Mouse (Mus musculus) forebrain, embryonic 16.5 days (tissue): ENCODE measurements around the gene Lce1l. TPM values are rescaled to one million over a fixed set of nuclear protein-coding genes. Genes with fewer than 3 reads are reported as not detected.

ENCODE experiments used
- polyA plus RNA-seq: library from polyadenylated mRNA; unstranded; fragments of >200 nt; fragmentation: Nextera tagmentation; extraction: Ambion mirVana; gene quantifications from 2 replicates; pipeline ENCODE4 v1.2.1, GENCODE M21; 2015

Lce1l gene
- polyA plus RNA-seq, 1 experiment from 2014 or later = not detected

Other genes starting within 250 kb of the Lce1l start
- not detected in 2 replicates for gene 2210017I01Rik, start 243.8 kb downstream of the Lce1l start, polyA plus RNA-seq
- gene Lce6a, start 229.6 kb downstream of the Lce1l start, polyA plus RNA-seq = not detected in 2 replicates
- gene Lce1a1, start 203.0 kb downstream of the Lce1l start, polyA plus RNA-seq = not detected in 2 replicates
- gene Lce1b, start 194.4 kb downstream of the Lce1l start, polyA plus RNA-seq = not detected in 2 replicates
- gene Lce1a2, start 181.0 kb downstream of the Lce1l start, polyA plus RNA-seq = not detected in 2 replicates
- not detected in 2 replicates for gene Lce1c, start 172.0 kb downstream of the Lce1l start, polyA plus RNA-seq
- not detected in 2 replicates for gene Lce1d, start 164.1 kb downstream of the Lce1l start, polyA plus RNA-seq
- not detected in 2 replicates for gene Lce1e, start 142.2 kb downstream of the Lce1l start, polyA plus RNA-seq
- gene Lce1f, start 130.9 kb downstream of the Lce1l start, polyA plus RNA-seq = not detected in 2 replicates
- not detected in 2 replicates for gene Gm38119, start 112.2 kb downstream of the Lce1l start, polyA plus RNA-seq
- not detected in 2 replicates for gene Lce1g, start 98.9 kb downstream of the Lce1l start, polyA plus RNA-seq
- gene Lce1h, start 86.2 kb downstream of the Lce1l start, polyA plus RNA-seq = not detected in 2 replicates
- gene Lce1i, start 72.4 kb downstream of the Lce1l start, polyA plus RNA-seq = not detected in 2 replicates
- not detected in 2 replicates for gene Lce1j, start 60.8 kb downstream of the Lce1l start, polyA plus RNA-seq
- gene Lce1k, start 43.4 kb downstream of the Lce1l start, polyA plus RNA-seq = not detected in 2 replicates
- gene Kprp, start 24.0 kb downstream of the Lce1l start, polyA plus RNA-seq = not detected in 2 replicates
- not detected in 2 replicates for gene 2310050C09Rik, start 18.9 kb upstream of the Lce1l start, polyA plus RNA-seq
- gene Lce3a, start 74.9 kb upstream of the Lce1l start, polyA plus RNA-seq = not detected in 2 replicates
- not detected in 2 replicates for gene Lce3b, start 81.7 kb upstream of the Lce1l start, polyA plus RNA-seq
- gene Lce3c, start 93.2 kb upstream of the Lce1l start, polyA plus RNA-seq = not detected in 2 replicates
- gene Lce3d, start 106.1 kb upstream of the Lce1l start, polyA plus RNA-seq = not detected in 2 replicates
- not detected in 2 replicates for gene Lce3e, start 115.8 kb upstream of the Lce1l start, polyA plus RNA-seq
- not detected in 2 replicates for gene Lce3f, start 140.9 kb upstream of the Lce1l start, polyA plus RNA-seq
- gene Crct1, start 164.4 kb upstream of the Lce1l start, polyA plus RNA-seq = not detected in 2 replicates
- gene Lce1m, start 167.8 kb upstream of the Lce1l start, polyA plus RNA-seq = not detected in 2 replicates
- not detected in 2 replicates for gene Gm4858, start 217.5 kb upstream of the Lce1l start, polyA plus RNA-seq